Mouse (Mus musculus): ENCODE data around the gene Hoxa11.

GRCm38 (mm10) chr6:52239625-52240388 lies 5.8 kb downstream of the Hoxa11 start:
- TF ChIP-seq POU5F1 (IDR thresholded peaks at IDR 0.05; ENCODE audit: borderline replicate concordance, low read length), result no peak
- TF ChIP-seq CTCF (conservative IDR thresholded peaks at IDR 0.05; ENCODE audit: low read length), result no peak

Data from E14TG2a.4 (cell line).